In genomic region chr9:59036159-59036731, GRCm38 (mm10) we compare ENCODE assay signal across 7 mouse cellular contexts. TPM values are rescaled to one million over a fixed set of nuclear protein-coding genes. Genes with fewer than 3 reads are reported as not detected.
DNase-seq lines count a peak whose midpoint lies in the region; ATAC-seq and TF ChIP-seq lines count a peak whose summit lies in the region.

Gene Neo1 (minus strand): TSS chr9:59036441.

- DNase-seq in brain, adult 2 months (ENCODE audit: low read depth, low spot score): peak; percentile 97
- peak; percentile 95 for DNase-seq in embryonic facial prominence, embryonic 14.5 days (ENCODE audit: low spot score)
- peak; percentile 85 to 88 for DNase-seq in heart, adult 9 months (ENCODE audit: low spot score in 2 of 2)
- peak; percentile 91 for DNase-seq in limb, embryonic 14.5 days (ENCODE audit: low spot score)
- peak; percentile 96 for DNase-seq in neural tube, embryonic 11.5 days (ENCODE audit: low spot score)
- DNase-seq in testis, postnatal 10 days (ENCODE audit: low spot score): peak; percentile 95

- peak; percentile 93 for ATAC-seq in embryonic facial prominence, embryonic 14.5 days (ENCODE audit: low read depth)
- ATAC-seq in kidney, embryonic 15.5 days (replicated peaks; ENCODE audit: low FRiP score): peak; percentile 93
- ATAC-seq in limb, embryonic 14.5 days (ENCODE audit: low FRiP score, low read depth): peak; percentile 87
- ATAC-seq in neural tube, embryonic 11.5 days (ENCODE audit: insufficient read depth, low FRiP score, low TSS enrichment): peak; percentile 87

- peak within 1 kb of the TSS; percentile 97 for H3K9ac ChIP-seq in embryonic facial prominence, embryonic 14.5 days (ENCODE audit: low read depth, low read length)
- peak within 1 kb of the TSS; percentile 92 for H3K9ac ChIP-seq in kidney, embryonic 15.5 days
- peak within 1 kb of the TSS; percentile 95 for H3K9ac ChIP-seq in limb, embryonic 14.5 days (ENCODE audit: low read depth, low read length, severe bottlenecking)
- H3K9ac ChIP-seq in neural tube, embryonic 11.5 days (ENCODE audit: low read length): peak within 1 kb of the TSS; percentile 98

- no peaks in the 10 kb centered on the region for H3K36me3 ChIP-seq in embryonic facial prominence, embryonic 14.5 days (ENCODE audit: control insufficient read depth, insufficient read depth, low read length)
- no peaks in the 10 kb centered on the region for H3K36me3 ChIP-seq in kidney, embryonic 15.5 days
- H3K36me3 ChIP-seq in limb, embryonic 14.5 days (ENCODE audit: control insufficient read depth, insufficient read depth, low read length): no peaks in the 10 kb centered on the region
- H3K36me3 ChIP-seq in neural tube, embryonic 11.5 days (ENCODE audit: control insufficient read depth, insufficient read depth, low read length): no peaks in the 10 kb centered on the region

- peaks cover 14% of the 10 kb centered on the region for H3K4me1 ChIP-seq in embryonic facial prominence, embryonic 14.5 days (ENCODE audit: control insufficient read depth, insufficient read depth, low read length)
- H3K4me1 ChIP-seq in kidney, embryonic 15.5 days: peaks cover 22% of the 10 kb centered on the region
- H3K4me1 ChIP-seq in limb, embryonic 14.5 days (ENCODE audit: control insufficient read depth, insufficient read depth, low read length): peaks cover 17% of the 10 kb centered on the region
- peaks cover 13% of the 10 kb centered on the region for H3K4me1 ChIP-seq in neural tube, embryonic 11.5 days (ENCODE audit: control insufficient read depth, insufficient read depth, low read length)

- H3K27ac ChIP-seq in embryonic facial prominence, embryonic 14.5 days (replicated peaks; ENCODE audit: low read depth, low read length): peak within 1 kb of the TSS; percentile 100
- peak within 1 kb of the TSS; percentile 100 for H3K27ac ChIP-seq in kidney, embryonic 15.5 days
- H3K27ac ChIP-seq in limb, embryonic 14.5 days (replicated peaks; ENCODE audit: low read depth, low read length): peak within 1 kb of the TSS; percentile 100
- peak within 1 kb of the TSS; percentile 100 for H3K27ac ChIP-seq in neural tube, embryonic 11.5 days (ENCODE audit: low read depth, low read length)

- no peaks in the 10 kb centered on the region for H3K27me3 ChIP-seq in embryonic facial prominence, embryonic 14.5 days (replicated peaks; ENCODE audit: control insufficient read depth, insufficient read depth, low read length)
- H3K27me3 ChIP-seq in kidney, embryonic 15.5 days: no peaks in the 10 kb centered on the region
- no peaks in the 10 kb centered on the region for H3K27me3 ChIP-seq in limb, embryonic 14.5 days (ENCODE audit: control insufficient read depth, insufficient read depth, low read length)
- no peaks in the 10 kb centered on the region for H3K27me3 ChIP-seq in neural tube, embryonic 11.5 days (ENCODE audit: control insufficient read depth, insufficient read depth, low read length)

- peak within 1 kb of the TSS; percentile 100 for H3K4me3 ChIP-seq in embryonic facial prominence, embryonic 14.5 days (ENCODE audit: low read depth, low read length)
- H3K4me3 ChIP-seq in kidney, embryonic 15.5 days (replicated peaks): peak within 1 kb of the TSS; percentile 90
- peak within 1 kb of the TSS; percentile 98 for H3K4me3 ChIP-seq in limb, embryonic 14.5 days (replicated peaks; ENCODE audit: low read length)
- peak within 1 kb of the TSS; percentile 97 for H3K4me3 ChIP-seq in neural tube, embryonic 11.5 days (ENCODE audit: low read depth, low read length)

- TF ChIP-seq POLR2A in limb, embryonic 14.5 days (IDR thresholded peaks at IDR 0.05; ENCODE audit: borderline replicate concordance, extremely low read depth, insufficient read depth, insufficient read length): 0 out of 2 replicates have a peak, but pooled peaks have one; percentile 16

- WGBS in embryonic facial prominence, embryonic 14.5 days: 0% methylated on average over 2 of the region's 86 CpGs
- 1% methylated on average over 40 of the region's 86 CpGs for WGBS in kidney, embryonic 15.5 days
- WGBS in limb, embryonic 14.5 days: 2% methylated on average over 19 of the region's 86 CpGs
- WGBS in neural tube, embryonic 11.5 days: 0% methylated on average over 51 of the region's 86 CpGs

- H3K9me3 ChIP-seq in embryonic facial prominence, embryonic 14.5 days (ENCODE audit: control insufficient read depth, low read length): no peaks in the 10 kb centered on the region
- H3K9me3 ChIP-seq in kidney, embryonic 15.5 days (replicated peaks): no peaks in the 10 kb centered on the region
- no peaks in the 10 kb centered on the region for H3K9me3 ChIP-seq in limb, embryonic 14.5 days (ENCODE audit: control insufficient read depth, low read length)
- H3K9me3 ChIP-seq in neural tube, embryonic 11.5 days (ENCODE audit: control insufficient read depth, low read length): no peaks in the 10 kb centered on the region

- peak within 1 kb of the TSS; percentile 83 for H3K4me2 ChIP-seq in embryonic facial prominence, embryonic 14.5 days (ENCODE audit: low read depth, low read length)
- peak within 1 kb of the TSS; percentile 80 for H3K4me2 ChIP-seq in kidney, embryonic 15.5 days
- H3K4me2 ChIP-seq in limb, embryonic 14.5 days (replicated peaks; ENCODE audit: low read depth, low read length, severe bottlenecking): peak within 1 kb of the TSS; percentile 71
- H3K4me2 ChIP-seq in neural tube, embryonic 11.5 days (ENCODE audit: low read depth): peak within 1 kb of the TSS; percentile 78

RNA-seq across cellular contexts. Expression of gene Neo1, which starts in this region (rescaled TPM):
- polyA plus RNA-seq in embryonic facial prominence, embryonic 14.5 days (2014; fragmentation: Nextera tagmentation; extraction: Ambion mirVana): 43.1 and 48.9 TPM in 2 replicates
- polyA plus RNA-seq in kidney, embryonic 15.5 days (2015; fragmentation: Nextera tagmentation; extraction: Ambion mirVana): 32.3 and 33.7 TPM in 2 replicates
- 83.5 and 95.9 TPM in 2 replicates for polyA plus RNA-seq in limb, embryonic 14.5 days (2012; rRNA removed)
- 57.1 and 63.9 TPM in 2 replicates for polyA plus RNA-seq in limb, embryonic 14.5 days (2014; fragmentation: Nextera tagmentation; extraction: Ambion mirVana)
- 56.1 and 58.3 TPM in 2 replicates for polyA plus RNA-seq in neural tube, embryonic 11.5 days (2014; fragmentation: Nextera tagmentation; extraction: Ambion mirVana)

Comparison
In these comparisons a context has a peak if more than half of its experiments do, and no peak if none do; other contexts are left out.
1. Peak in every context shown above with its lines: DNase-seq, ATAC-seq, H3K4me3 ChIP-seq and H3K27ac ChIP-seq.